Mouse (Mus musculus) 416B (cell line): ENCODE results near the gene Actl6b.
A peak's percentile ranks its signal among the peaks of the same experiment; 100 is the strongest.

ENCODE experiments used
- DNase-seq: peaks from one replicate; pipeline ENCODE4 v3.0.0; 2011; ENCODE audit warnings: low read depth

Gene Actl6b

DNA sequence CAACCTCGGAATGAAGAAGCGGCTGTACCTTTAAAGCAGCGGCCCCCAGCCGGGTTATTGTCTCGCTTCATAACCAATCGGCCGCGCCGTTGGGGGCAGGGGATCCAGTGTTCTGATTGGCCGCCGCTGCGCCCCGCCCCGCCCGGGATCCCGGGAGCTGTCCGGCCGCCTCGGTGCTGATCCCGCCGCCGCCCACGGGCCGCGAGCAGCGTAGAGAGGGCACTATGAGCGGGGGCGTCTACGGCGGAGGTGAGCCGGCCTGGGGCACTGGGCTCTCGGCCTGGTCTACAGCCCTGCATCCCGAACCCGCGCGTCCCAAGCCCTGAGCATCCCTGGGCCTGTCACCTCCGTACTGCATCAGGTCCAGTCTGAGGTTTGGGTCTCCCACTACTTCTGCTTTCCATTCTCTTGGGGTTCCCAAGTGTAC, at the start of gene Actl6b:
TSS of gene Actl6b (plus strand) at position 107 of the 427 bp plus-strand sequence.
- DNase-seq, result no peak

DNA sequence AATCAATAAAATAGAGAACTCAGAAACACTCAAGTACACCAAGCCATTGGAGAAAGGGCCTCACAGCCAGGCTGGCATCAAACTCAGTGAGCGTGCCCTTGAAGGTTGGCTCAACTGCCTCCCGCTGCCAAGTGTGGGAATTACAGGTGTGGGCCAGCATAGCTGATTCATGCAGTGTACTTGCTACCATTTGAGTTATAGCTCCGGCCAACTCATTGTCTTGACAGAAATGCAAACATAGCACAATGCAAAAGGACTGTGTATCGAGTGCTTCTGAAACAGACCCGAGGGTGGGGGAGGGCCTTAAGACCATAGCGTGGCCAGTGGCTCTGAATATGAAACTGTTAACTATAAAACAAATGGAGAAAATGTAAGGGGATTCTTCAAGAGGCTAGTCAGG, 49.3 kb upstream of the Actl6b start:
- DNase-seq, result peak; percentile 69

DNA sequence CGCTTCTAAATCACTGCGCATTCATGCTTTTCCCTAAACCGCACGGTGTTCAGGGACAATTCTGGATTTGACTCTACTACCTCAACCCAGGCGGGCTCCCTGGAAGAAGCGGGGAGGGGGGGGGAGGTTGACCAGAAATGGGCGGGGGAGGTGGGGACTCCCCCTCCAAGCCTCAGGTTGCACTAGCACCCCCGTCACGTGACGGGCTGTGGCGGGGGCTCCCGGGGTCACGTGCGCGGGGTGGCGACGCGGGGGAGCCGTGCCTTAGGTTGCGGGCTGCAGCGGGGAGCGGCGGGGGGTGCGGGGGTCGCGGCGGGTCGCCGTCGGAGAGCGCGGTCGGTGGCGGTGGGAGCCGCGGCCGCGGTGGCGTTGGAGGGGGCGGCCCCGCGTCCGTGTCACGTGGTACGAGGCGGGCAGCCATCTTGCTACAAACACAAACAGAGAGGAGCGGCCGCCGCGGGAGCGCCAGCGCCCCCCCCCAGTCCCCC, 43.3 kb upstream of the Actl6b start:
- peak; percentile 66 for DNase-seq

DNA sequence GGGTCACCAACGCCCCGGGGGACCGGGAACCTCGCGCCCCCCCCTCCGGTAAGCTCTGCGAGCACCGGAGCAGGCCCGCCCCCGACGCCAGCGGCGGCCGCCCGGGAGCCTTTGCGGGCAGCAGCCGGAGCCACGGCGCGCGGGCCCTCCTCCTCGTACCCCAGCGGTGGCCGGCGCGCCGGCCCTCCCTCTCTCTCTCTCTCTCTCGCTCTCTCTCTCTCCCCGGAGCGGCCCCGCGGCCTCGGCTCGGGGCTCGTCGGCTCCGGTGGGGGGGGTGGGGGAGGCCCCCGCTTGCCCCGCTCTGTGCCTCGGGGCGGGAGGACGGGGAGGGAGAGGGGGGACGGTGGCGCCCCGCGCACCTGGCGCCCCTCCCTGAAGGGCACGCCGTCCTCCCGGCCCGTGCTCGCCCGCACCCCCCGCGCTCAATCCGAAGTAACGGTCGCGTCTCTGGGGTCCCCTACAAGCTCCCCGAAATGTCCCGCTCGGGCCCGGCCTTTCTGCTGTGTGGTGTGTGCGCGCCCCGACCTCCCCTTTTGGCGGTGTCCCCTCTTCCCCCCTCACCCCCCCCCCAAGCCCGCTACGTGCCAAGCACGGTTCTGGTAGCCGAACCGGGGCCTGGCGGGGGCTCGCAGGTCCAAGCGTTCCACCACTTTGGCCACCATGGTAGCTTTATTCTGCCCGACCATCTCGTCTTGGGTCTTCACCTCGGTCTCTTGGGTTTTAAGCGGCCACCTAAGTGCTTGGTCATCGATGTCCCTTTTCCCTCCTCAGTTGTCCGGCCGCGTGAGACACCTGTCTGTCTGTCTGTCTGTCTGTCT, 42.5 kb upstream of the Actl6b start:
- peak; percentile 23 for DNase-seq

DNA sequence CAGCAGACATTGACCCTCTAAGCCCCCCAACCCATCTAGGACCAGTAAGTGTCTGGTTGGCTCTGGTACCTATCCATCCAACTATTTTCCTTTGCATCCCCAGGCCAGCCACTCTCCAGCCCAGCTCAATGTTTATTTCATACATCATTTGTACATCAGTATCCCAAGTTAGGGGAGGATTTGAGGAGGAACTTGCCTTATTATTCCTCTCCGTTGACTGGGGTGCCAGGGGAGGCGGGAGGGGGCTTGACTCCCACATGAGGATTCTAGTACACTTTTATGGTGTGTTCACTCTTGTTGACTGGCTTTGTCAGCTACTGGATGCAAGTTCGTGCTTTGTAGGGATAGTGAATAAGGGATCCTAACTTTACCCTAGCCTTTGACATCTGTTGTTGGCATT, 41.6 kb upstream of the Actl6b start:
- no peak for DNase-seq

DNA sequence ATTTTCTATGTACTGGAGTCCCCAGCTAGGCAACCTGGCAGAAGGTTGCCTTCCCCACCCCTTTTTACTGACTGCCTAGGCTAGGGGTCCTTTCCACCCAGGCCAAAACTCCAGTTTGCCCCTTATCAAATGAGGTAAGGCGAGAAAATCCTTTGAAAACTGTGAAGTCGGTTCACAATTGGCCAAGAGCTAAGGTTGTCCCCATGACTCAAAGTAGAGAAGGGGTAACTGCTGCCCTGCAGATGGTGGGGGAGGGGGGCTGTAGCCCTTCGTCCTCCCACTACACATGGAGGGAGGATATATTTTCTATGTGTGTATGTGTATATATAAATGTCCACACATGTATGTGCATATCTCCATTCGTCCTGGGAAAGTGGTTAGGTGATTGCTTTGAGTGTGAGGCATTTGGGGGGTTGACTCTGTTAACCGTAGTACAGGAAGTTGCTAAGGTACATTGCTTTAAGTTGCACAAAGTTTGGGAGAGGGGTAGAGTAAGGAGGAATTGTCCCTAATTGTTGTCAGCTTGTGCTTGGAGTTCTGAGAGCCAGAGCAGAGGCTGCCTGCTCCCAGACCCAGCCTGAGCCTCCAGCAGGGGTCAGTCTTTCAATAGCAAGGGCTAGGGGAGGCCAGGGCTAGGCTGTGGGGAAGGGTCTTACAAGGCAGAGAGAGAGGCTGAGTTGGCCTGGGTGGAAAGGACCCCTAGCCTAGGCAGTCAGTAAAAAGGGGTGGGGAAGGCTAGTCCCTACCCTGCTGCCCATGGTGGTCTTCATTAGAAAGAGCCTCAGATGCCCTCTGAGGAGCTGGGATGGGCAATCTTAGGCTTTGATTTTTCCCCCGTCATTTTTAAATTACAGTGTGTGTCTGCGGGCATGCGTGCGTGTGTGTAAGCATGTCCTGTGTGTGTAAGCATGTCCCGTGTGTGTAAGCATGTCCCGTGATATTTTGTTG, 40.2 kb upstream of the Actl6b start:
- DNase-seq, result peak; percentile 37

DNA sequence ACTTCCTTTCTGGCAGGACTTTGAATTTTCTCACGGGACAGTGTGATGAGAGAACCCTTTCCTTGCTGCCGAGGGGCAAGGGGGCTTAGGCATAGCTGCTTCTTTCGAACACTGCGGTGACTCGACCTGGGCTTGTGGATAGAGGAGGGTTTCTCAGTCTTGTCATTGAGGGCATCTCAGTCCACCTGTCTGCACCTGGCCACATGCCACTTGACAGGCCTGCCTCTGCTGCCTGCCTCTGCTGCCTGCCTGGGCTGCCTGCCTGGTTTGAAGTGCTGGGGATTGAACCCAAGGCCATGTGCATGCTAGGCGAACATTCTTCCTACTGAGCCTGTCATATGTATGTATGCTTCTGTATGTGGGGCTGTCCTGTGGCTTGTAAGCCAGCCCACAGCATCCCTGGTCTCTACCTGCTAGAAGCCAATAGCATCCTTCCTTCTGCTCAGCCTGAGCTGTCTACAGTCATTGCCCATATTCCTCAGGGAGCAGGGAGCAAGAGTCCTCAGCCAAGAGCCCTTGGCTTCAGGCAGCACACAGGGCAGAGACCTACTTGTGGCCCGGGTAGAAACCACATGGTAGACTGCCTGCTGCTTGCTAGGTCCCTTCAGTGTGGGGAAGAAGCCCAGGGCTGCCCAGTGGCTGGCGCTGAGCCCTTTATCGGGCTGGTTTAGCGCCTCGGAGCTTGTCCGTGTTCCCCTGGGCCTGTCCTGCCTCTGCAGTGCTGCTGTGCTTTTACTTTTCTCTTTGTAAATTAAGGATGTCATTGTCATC, 39.2 kb upstream of the Actl6b start:
- no peak for DNase-seq

DNA sequence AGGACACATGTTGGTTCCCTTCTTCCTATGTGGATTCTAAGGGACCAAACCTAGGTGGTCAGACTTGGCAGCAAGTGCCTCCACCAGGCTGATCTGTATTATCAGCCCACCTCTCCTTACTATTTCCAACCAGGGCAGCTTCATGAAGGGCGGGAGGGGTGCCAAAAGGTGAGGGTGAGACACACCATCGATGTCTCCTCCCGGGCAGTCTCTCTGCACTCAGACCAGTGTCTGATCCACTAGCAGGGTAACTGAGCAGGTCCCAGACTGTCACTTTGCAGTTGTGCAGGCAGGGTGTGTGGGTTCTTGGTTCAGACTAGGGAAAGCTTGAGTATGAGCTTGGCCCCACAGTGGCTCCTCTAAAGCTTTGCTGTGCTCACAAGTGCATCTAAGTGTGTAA, 38.5 kb upstream of the Actl6b start:
- no peak for DNase-seq

DNA sequence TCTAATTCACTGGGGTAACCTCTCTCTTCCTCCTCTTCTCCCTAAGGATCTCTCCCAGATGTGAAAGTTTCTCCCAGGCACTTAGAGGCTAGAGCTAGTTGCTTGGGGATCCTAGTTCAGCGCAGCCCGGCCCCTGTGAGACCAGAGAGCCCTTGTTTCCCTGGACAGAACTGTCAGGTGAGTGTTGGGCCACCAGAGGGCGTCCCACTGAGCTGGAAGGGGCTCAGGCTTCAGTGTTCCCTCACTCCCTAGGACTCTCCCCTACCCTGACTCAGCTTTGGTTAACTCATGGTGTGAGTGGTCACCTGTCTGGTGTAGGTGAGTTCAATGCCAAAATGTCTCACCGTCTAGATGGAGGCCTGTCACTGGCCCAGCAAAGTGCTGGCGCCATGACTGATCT, 34.9 kb upstream of the Actl6b start, which contains the start of gene Gigyf1:
TSS of gene Gigyf1 (plus strand) at position 113 of the 400 bp plus-strand sequence.
- DNase-seq, result peak; percentile 41

DNA sequence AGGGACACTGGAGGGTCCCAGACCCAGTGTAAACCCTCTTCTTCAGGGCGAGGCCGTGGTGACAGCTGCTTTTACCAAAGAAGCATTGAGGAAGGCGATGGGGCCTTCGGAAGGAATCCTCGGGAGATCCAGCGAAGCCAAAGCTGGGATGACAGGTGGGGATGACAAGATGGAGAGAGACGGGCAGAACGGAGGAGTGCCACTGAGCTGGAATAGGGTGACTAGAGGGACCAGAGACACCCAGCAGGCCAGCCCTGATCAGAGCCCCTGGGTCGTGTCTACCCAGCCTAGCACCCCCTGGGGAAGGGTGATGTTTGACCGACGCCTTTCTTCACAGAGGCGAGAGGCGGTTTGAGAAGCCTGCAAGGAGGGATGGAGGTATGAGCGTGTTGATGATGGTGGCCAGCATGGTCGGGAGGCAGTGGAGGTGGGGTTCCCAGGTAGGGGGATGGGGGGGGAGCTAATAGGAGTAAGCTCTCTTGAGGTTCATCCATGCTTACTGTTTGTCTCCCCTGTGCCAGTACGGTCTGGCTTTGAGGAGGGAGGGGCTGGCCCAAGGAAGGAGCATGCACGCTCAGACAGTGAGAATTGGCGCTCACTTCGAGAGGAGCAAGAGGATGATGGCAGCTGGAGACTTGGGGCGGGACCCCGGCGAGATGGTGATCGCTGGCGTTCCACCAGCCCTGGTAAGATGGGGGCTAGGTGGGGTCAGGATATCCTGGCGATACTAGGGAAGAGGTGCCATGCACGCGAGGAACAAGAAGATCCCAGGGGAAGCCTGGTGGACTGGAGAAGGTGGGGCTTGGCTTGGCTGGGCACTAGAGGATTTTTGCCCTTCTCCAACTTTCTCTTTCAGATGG, 33.4 kb upstream of the Actl6b start:
- no peak for DNase-seq

DNA sequence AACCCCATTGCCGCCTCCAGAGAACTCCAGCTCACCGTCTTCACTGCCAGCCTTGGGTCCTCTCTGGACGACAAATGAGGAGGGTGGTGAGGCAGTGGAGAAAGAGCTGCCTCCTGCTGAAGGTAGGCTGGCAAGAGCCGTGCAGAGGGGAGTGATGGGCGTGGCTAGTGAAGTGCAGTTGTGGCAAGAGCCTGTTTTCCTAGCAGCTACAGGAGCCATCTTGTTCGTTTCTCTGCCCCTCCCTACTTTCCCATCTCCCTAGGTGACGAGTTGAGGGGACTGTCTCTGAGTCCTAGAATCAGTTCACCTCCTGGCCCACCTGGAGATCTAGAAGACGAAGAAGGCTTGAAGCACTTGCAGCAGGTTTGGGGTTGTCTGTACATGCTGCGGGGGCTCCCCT, 31.5 kb upstream of the Actl6b start:
- no peak for DNase-seq

DNA sequence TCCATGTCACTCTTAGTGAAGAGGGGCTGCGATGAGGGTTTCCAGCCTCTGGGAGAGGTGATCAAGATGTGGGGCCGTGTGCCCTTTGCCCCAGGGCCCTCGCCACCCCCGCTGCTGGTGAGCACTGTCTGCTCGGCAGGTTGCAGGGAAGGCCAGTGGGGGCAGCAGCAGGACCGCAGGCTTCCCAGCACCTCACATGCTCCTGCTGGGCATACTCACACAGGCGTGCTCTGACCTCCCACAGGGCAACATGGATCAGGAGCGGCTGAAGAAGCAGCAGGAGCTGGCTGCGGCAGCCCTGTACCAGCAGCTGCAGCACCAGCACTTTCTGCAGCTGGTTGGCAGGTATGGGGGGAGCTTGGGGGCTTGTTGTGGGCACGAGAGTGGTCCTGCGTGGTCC, 30.6 kb upstream of the Actl6b start:
- no peak for DNase-seq

DNA sequence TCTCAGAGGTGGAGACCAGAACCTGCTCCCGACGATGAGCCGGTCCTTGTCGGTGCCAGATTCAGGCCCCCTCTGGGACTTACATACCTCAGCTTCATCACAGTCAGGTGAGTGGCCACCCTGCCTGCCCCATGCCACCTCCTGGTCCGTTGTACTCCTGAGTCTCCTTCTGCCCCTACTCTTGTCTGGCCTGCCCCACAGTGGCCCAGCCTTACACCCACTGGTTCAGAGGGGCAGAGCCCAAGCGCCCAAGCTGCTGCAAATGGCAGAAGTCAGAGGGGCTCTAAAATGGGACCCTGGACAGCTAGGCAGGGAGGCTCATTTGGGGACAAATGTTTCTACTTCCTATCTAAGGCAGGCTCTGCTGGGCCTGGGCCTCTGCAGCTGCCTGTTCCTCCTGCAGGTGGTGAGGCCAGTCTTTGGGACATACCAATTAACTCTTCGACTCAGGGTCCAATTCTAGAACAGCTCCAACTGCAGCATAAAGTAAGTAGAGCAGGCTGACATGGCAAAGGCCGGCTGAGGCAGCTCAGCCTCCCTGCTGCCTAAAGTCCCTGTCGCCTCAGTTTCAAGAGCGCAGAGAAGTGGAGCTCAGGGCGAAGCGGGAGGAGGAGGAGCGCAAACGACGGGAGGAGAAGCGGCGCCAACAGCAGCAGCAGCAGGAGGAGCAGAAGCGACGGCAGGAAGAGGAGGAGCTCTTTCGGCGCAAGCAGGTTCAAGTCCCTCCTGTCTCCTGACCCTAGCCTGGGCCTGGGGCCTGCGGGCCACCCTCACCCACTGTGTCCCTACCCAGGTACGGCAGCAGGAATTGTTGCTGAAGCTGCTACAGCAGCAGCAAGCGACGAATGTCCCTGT, 29.7 kb upstream of the Actl6b start:
- peak; percentile 27 for DNase-seq

DNA sequence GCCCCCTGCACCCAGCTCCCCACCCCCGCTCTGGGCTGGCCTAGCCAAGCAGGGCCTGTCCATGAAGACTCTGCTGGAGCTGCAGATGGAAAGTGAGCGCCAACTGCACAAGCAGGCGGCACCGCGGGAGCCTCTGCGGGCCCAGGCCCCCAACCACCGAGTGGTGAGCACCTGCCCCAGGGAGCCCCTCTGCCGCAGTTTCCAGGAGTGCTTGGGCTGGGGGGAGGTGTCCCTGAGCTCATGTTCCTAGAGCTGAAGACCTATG, 29.1 kb upstream of the Actl6b start:
- DNase-seq, result no peak

DNA sequence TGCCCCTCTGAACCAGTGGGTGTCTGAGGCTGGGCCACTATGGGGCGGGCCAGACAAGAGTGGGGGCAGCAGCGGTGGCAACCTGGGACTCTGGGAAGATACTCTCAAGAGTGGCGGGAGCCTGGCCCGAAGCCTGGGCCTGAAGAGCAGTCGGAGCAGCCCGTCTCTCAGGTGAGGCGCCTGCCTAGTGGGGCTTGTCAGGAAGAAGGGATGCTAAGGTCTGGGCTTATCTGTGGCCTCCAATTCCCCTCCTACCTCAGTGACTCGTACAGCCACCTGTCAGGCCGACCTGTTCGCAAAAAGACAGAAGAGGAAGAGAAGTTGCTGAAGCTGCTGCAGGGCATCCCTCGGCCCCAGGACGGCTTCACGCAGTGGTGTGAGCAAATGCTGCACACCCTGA, 28.6 kb upstream of the Actl6b start:
- DNase-seq, result no peak

DNA sequence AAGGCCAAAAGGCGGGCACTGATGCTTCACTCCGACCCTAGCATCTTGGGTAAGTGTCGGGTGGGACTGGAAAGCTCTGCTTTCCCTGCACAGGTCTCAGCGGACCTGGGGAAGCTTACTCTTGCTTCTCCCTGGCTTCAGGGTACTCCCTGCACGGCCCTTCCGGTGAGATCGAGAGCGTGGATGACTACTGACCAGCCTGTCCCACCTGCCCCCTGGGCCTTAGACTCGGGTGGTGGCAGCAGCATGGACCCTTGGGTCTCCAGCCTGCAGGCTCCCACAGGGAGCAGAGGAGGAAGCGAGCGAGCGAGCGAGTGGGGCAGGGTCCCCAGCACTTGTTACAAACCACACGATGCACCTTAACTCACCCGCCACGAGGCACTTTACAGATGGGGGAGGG, 27.8 kb upstream of the Actl6b start:
- no peak for DNase-seq

DNA sequence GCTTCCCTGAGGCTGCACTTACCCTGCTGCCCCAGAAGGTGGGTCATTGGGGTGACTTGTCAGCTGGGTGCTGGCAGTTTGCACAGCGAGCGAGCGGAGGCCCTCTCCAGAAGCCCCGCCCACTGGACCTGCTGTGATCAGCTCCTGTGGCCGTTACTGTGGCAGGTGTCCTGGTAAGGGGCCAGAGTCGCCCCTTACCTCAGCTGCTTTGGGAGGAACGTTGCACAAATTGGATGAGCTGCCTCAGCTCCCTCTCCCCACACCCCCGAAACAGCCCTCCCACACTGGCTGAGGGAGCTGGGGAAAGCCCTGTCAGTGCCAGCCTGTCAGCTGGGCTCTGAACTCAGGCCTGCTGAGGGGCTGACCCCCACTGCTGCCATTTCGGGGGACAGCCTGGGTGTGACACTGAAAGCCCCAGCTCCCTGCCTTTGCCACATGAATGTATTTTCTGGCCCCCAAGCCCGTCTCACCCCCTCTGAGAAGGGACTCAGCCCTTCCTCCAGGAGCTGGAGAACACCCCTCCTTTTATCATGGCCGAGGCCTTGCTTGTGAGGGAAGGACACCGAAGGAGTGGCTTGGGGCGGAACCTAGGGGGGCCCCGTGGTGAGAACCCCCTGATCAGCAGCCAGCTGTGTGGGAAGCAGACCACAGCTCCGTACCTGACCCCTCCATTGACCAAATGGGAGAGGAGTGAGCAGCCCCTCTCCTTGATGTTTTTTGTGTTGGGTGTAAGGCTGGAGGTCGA, 27.0 kb upstream of the Actl6b start:
- DNase-seq, result peak; percentile 29

DNA sequence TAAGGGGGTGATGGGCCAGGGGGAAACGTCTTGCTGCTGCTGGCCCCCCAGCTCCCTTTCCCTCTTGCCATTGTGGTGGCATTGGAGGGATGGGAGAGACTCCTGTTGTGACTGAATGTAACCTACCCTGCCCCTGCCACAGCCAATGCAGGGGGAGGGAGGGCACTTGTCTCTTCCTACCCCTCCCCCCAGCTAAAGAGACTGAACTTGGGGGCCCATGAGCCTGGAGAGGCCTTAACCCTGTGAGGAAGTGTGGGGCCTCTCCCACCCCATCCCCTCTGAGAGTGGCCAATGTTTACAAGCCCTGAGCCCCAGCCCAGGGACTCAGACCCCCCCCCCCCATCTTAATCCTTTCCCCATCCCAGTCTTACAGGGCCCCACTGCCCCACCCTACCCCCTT, 25.9 kb upstream of the Actl6b start:
- DNase-seq, result no peak

DNA sequence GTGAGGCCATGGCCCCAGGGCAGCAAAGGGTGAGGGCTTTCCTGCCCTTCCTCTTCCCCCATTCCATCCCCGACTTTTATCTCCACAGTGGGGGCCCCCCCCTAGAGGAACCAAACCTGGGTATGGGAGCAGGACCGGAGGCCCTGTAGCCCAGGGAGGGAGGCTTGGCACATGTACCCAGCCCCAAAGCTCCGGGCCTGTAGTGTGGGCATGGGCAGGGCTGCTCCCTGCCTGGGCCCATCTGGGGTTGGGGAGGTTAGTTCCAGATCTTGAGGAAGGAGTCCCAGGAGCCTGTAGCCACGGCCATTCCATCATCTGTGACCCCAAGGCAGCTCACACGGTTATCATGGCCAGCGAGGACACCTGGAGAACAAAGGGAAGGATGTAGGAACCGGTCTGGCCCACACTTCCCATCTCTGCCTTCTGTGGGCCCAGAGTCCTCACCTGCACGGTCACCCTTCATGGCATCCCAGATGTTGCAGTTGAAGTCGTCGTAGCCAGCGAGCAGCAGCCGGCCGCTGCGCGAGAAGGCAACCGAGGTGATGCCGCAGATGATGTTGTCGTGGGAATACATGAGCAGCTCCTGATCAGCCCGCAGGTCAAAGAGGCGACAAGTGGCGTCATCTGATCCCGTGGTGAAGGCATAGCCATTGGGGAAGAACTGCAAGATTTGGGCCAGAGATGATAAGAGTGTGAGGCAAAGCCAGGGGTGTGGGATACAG, 24.9 kb upstream of the Actl6b start:
- DNase-seq, result no peak
